Mouse (Mus musculus): Measurements from ENCODE around the gene Vav2. TPM values are rescaled to one million over a fixed set of nuclear protein-coding genes. Genes with fewer than 3 reads are reported as not detected.

Vav2 gene
- polyA plus RNA-seq, 1 experiment = 19.2 TPM

- DNase-seq (ENCODE audit: extremely low spot score in 1 of 2, low spot score in 1 of 2) = no peak
These were observed 139.7 kb downstream of the Vav2 start for GRCm38 (mm10) chr2:27286971-27287710.

- no peak for DNase-seq (ENCODE audit: extremely low spot score in 1 of 2, low spot score in 1 of 2)
These were observed 142.4 kb downstream of the Vav2 start for GRCm38 (mm10) chr2:27284441-27284840.

DNA sequence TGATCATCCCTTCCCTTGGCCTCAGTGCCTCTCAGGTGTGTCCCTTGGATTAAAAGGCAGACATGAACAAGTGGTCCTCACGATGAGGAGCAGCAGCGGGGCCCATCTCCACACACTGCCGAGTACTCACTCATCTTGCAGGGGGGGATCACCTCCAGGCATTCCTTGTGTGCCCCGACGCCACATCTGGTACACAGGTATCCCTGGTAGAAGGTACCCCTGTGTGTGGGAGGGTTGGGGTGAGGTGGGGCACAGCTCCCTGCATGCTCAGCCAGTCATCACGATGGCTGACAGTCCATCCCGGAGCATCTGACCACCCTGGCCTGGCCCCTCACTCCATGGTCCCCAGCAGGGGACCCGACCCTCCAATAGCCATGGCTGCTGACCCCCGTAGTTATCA lies 145.1 kb downstream of the Vav2 start:
- DNase-seq (ENCODE audit: extremely low spot score in 1 of 2, low spot score in 1 of 2) = no peak

- peak; percentile 38 to 86 for DNase-seq (ENCODE audit: extremely low spot score in 1 of 2, low spot score in 1 of 2)
These were observed 145.8 kb downstream of the Vav2 start for GRCm38 (mm10) chr2:27280920-27281611.

DNA sequence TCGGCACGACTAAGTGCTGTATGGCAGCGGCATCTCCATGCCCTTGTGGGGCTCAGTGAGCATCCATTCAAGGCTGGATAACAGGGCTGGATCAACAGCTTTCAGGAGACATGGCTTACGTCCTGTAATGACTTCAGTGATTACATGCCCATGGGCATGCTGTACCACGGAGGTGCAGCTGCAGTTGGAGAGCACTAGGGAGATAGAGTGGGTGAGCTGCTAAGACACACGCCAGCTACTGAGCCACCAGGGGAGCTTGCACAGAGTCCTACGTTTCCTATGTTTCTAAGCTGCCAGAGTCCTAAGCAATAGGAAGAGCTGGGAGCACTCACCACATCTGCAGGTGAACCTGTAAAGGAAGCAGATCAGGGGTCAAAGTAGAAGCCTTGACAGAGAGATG lies 148.0 kb downstream of the Vav2 start:
- peak in 1 of 2 experiments; percentile 23 for DNase-seq (ENCODE audit: extremely low spot score in 1 of 2, low spot score in 1 of 2)

GRCm38 (mm10) chr2:27268325-27268724 lies 158.5 kb downstream of the Vav2 start:
- no peak for DNase-seq (ENCODE audit: extremely low spot score in 1 of 2, low spot score in 1 of 2)

- DNase-seq (ENCODE audit: extremely low spot score in 1 of 2, low spot score in 1 of 2) = no peak
These were observed 161.0 kb downstream of the Vav2 start for GRCm38 (mm10) chr2:27265819-27266218.

DNA sequence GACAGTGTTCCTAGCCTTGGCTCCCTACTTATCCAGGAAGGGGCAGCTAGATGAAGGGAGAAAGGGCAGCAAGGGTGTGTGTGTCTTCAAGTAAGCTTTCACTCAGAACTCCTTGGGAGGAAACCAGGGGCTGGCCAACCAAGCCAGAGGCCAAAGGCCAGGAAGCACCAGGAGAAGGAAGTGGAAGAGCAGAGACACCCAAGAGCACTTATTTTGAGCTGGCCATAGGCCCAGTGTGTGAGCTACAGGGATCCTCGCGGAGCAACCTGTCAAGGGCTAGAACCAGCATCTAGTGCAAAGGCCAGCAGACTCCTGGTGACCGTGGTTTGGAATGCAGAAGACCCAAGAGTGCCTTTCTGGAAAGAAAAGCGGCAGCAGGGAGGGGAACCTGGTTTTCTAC lies 163.8 kb downstream of the Vav2 start:
- DNase-seq (ENCODE audit: extremely low spot score in 1 of 2, low spot score in 1 of 2) = no peak

DNA sequence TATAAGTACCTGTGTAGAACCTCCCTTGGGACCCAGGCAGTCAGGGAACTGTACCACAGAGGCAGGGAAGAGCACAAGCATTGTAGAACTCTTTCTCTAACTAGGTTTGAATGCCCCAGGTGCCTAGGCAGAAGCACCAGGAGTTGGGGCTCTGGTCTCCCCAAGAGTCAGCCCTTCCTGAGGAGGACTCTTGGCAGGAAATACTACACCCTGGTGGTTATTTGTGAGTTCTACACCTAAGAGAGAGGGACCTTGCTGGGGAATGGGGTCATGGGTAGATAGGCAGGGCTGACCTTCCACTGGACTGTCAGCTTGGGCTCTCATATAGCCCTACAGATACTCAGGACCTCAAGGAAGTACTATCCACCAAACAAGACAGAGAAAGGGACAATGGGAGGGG lies 175.4 kb downstream of the Vav2 start:
- DNase-seq (ENCODE audit: extremely low spot score in 1 of 2, low spot score in 1 of 2) = no peak

GRCm38 (mm10) chr2:27248211-27248610 lies 178.6 kb downstream of the Vav2 start, which contains the start of gene Sardh:
TSS of gene Sardh (minus strand) at chr2:27248337.
- DNase-seq (ENCODE audit: extremely low spot score in 1 of 2, low spot score in 1 of 2) = no peak

DNA sequence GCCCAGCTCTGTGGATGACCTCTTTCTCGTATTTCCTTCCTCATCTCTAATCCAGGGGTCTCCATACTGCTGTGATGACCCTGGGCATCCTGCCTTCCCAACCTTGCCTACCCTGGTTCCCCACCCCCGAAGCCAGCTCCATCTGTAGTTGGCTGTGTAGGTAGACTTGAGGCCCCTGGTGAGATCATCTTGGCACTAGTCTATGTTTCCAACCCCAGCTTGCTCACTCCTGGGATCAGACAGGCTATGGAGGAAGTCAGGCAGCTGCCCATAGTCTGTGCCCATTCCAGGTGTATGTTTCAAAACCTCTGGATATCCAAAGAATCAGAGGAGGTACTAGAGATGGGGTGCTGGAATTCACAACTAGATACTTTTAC lies 179.4 kb downstream of the Vav2 start:
- no peak for DNase-seq (ENCODE audit: extremely low spot score in 1 of 2, low spot score in 1 of 2)

- peak; percentile 49 to 63 for DNase-seq (ENCODE audit: extremely low spot score in 1 of 2, low spot score in 1 of 2)
These were observed 179.9 kb downstream of the Vav2 start for GRCm38 (mm10) chr2:27246712-27247486.

DNA sequence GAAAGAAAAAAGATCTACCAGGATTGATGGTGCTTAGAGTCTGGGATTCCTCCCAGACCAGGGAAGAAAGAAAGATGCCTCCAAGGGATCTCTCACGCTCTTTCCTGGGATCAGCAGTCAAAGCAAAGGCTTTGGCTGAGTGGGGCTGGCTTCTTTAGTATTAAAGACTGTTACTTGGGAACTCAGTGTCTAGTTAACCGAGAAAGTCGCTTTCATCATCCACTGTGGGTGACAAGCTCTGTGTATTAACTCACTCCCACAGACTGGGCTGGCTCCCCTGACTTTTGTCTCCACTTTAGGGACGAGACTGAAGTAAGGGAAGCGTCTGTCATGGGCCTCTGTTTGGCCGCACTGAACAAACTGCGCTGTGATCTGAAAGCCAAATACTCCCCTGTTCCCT lies 180.9 kb downstream of the Vav2 start:
- no peak for DNase-seq (ENCODE audit: extremely low spot score in 1 of 2, low spot score in 1 of 2)

- DNase-seq (ENCODE audit: extremely low spot score in 1 of 2, low spot score in 1 of 2) = peak in 1 of 2 experiments; percentile 68
These were observed 189.5 kb downstream of the Vav2 start for GRCm38 (mm10) chr2:27237342-27237741.

- DNase-seq (ENCODE audit: extremely low spot score in 1 of 2, low spot score in 1 of 2) = peak in 1 of 2 experiments; percentile 88
These were observed 191.1 kb downstream of the Vav2 start for GRCm38 (mm10) chr2:27235729-27236128.

- peak; percentile 49 to 81 for DNase-seq (ENCODE audit: extremely low spot score in 1 of 2, low spot score in 1 of 2)
These were observed 194.5 kb downstream of the Vav2 start for GRCm38 (mm10) chr2:27232376-27232775.

GRCm38 (mm10) chr2:27229481-27230105 lies 197.2 kb downstream of the Vav2 start:
- DNase-seq (ENCODE audit: extremely low spot score in 1 of 2, low spot score in 1 of 2) = no peak

- no peak for DNase-seq (ENCODE audit: extremely low spot score in 1 of 2, low spot score in 1 of 2)
These were observed 197.9 kb downstream of the Vav2 start for GRCm38 (mm10) chr2:27228809-27229480.

- DNase-seq (ENCODE audit: extremely low spot score in 1 of 2, low spot score in 1 of 2) = peak; percentile 48 to 71
These were observed 200.3 kb downstream of the Vav2 start for GRCm38 (mm10) chr2:27226572-27226971.

DNA sequence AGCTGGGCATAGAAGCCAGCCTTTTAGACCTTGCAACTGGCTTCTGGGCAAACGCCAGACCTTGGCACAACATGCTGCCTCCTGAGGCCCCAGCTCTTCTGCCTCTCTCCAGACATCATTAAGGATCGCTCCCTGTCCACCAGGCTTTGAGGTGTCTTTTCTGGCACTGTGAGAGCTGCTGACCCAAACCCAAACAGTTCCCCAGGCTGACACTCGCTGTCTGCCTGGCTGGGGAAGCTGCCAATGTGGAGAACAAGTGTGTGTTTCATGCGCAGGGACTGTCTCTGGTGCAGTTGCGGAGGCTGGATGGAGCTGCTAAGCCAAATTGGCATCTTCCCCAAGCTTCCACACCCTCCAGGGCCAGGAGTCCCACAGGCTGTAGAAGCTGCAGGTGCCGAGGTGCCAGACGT lies 203.8 kb downstream of the Vav2 start:
- DNase-seq (ENCODE audit: extremely low spot score in 1 of 2, low spot score in 1 of 2) = peak; percentile 65 to 81

Measured in frontal cortex, adult 2 months (tissue).